Mouse (Mus musculus): ENCODE measurements at regions not wholly inside any gene's neighbourhood (a gene's known extent, or its start where the extent isn't known, plus 50 kb on each side); places are given as distances from the start of the nearest gene placed in this dataset.

GRCm38 (mm10) chr13:5769283-5770260, 91.7 kb upstream of the Klf6 start:
- no peak for DNase-seq (ENCODE audit: low read depth, low spot score)

DNA sequence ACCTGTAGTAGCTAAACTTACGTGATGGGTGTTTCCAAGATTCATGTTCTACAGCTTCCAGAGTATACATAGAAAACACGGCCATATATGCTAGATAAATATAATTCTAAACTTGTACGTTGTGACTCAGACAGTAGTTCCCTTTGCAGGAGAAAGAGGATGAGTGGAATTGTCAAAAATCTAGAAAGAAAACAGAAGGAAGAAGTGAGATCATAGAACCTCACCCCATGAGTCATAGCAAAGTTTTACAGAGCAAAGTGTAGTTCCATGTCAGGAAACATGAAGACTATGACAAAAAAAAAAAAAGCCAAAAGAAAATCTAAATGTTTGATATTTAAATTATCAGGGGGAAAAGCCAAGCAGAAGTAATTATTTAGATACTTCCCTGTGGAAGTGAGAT, 87.5 kb upstream of the Klf6 start:
- no peak for DNase-seq (ENCODE audit: low read depth, low spot score)

GRCm38 (mm10) chr13:5778443-5779171, 82.7 kb upstream of the Klf6 start:
- peak; percentile 20 for DNase-seq (ENCODE audit: low read depth, low spot score)

GRCm38 (mm10) chr13:5779410-5779809, 81.9 kb upstream of the Klf6 start:
- DNase-seq (ENCODE audit: low read depth, low spot score), result peak; percentile 11

- DNase-seq (ENCODE audit: low read depth, low spot score), result no peak
These were observed 78.7 kb upstream of the Klf6 start for GRCm38 (mm10) chr13:5782540-5782939.

- DNase-seq (ENCODE audit: low read depth, low spot score), result no peak
These were observed 74.2 kb upstream of the Klf6 start for GRCm38 (mm10) chr13:5787114-5787513.

- DNase-seq (ENCODE audit: low read depth, low spot score), result peak; percentile 3
These were observed 72.0 kb upstream of the Klf6 start for GRCm38 (mm10) chr13:5789302-5789701.

DNA sequence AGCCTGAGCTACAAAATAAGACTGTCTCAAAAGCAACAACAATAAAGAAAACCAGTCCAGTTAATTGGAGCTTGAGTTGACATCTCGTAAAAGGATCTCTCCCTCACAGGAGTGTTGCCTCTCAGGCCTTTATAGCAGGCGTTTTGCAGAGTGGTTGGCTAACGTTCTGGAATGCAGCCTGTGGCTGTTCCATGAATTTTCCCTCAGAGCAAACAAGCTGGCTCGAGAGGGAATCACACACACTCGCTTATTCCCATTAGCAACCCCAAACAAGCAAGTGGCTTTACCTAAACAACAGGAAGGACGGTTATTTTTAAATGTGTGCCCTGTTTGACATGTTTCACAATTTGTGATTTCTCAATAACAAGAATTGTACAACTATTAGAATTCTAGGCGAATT, 59.2 kb upstream of the Klf6 start:
- no peak for DNase-seq (ENCODE audit: low read depth, low spot score)

DNA sequence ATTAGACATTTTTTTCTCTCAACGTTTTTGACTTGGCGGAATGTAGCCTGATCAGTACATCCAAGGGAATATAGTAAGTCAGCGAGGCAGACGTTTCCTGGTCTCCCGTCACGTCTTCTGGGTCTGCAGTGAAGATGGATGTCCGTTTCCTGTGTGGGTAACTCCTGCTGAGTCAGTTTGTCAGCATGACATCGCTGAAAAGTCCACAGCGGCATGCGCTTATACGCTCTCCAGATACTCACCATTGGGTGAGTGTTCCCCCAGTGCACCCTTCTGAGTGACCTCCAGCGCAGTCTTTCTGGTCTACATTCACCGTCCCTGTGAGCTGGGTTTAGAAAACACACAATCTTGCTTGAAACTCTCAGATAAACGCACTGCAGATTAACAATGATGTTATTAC, 58.5 kb upstream of the Klf6 start:
- no peak for DNase-seq (ENCODE audit: low read depth, low spot score)

- no peak for DNase-seq (ENCODE audit: low read depth, low spot score)
These were observed 57.5 kb upstream of the Klf6 start for GRCm38 (mm10) chr13:5803540-5804380.

DNA sequence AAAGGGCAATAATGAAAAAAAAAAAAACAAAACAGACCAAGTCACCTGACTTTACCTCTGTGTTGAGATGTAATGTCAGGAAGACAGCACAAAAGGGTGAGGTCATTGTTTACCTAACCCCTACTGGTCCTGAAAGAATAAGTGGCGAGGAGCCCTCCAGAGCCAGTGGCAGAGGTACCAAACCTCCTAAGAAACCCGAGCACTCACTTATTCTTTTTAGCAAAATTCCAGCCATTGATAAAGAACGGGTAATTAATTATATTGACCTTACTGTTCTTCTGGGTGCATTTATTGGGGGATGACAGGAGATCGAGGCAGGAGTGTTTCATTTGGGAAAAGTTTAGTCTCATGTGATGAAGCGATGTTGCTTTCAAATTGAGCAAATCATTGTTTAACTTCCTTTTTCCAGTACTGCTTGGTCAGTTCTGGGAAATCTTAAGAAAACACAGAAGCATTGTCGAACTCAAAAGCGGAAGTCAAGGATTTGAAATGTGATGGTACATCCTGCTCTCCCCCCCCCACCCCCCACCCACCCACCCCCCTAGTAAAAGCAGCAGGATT, 56.8 kb upstream of the Klf6 start:
- DNase-seq (ENCODE audit: low read depth, low spot score), result peak; percentile 36

DNA sequence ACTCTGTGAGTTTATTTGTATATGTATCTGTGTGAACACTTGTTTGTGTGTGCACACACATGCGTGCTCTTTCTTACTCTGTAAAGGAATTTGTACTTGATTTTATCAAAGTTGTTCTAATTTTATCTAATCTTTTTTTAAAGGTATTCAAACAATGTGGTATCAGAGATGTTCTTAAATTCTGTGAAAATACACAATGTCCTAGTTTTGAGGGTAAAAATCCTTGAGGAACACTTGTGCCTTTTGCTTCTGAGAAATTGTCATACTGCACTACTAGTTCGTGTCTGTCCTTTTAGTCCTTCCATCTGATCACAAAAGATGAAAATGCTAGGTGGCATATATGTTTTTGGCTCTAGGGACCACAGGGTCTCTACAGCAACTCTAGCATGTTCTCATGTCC, 52.9 kb upstream of the Klf6 start:
- no peak for DNase-seq (ENCODE audit: low read depth, low spot score)
